Mouse (Mus musculus) frontal cortex, postnatal 14 days (tissue): Measurements from ENCODE around the gene Melk.

Experiments
- DNase-seq, 2 experiments: peaks; one replicate each; pipeline ENCODE4 v3.0.0; 2022; ENCODE audit warnings: low spot score in 2 of 2

The Melk gene

GRCm38 (mm10) chr4:44327976-44328375 is 27.3 kb downstream of the Melk start:
- DNase-seq = no peak

- DNase-seq = no peak
Observed at GRCm38 (mm10) chr4:44335006-44335405, 34.3 kb downstream of the Melk start.

DNA sequence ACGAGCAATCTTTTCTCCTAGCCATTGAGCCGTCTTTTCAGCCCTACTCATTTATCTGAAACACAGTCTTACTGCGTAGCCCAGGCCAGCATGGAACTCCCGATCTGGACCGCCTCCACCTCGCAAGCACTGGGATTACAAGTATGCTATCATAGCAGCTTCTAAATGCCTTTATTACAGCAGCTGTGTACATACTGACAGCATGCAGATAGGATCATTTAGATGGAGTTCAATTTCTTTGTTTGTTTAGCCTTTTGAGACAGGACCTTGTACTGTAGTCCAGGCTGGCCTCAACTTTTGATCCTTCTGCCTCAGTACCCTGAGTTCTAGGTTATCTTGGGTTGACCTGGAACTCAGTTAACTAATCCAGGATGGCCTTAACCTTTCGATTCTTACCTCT is 61.0 kb downstream of the Melk start:
- no peak for DNase-seq

GRCm38 (mm10) chr4:44363434-44364013 is 62.8 kb downstream of the Melk start:
- DNase-seq = peak in 1 of 2 experiments; percentile 6

- no peak for DNase-seq
Observed at GRCm38 (mm10) chr4:44392231-44393216, 91.8 kb downstream of the Melk start.

- DNase-seq = no peak
Observed at GRCm38 (mm10) chr4:44402607-44403006, 101.9 kb downstream of the Melk start.

DNA sequence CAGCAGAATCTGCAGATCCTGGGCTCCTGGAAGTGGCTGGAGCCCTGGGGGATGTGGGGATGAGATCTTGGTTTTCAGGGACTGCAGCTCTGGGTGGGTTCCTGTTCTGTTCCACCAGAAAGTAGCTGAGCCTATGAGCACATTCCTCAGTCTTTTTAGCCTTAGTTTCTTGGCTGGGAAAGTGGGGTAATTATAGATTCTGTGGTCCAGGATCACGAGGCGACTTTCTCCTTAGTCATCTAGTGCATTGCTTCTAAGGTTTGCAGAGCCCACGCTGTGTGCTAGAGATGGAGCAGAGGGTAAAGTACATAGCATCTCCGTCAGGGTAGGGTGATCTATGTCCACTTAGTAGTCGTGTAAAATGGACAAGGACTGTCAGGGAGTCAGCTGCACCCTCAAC is 103.8 kb downstream of the Melk start:
- no peak for DNase-seq
